Mouse (Mus musculus): ENCODE measurements around the gene Gpr155. TPM values are rescaled to one million over a fixed set of nuclear protein-coding genes. Genes with fewer than 3 reads are reported as not detected.

The Gpr155 gene
- polyA plus RNA-seq, 1 experiment from 2014 or later: 6.2 TPM

- no peaks in the 10 kb centered on the region for H3K36me3 ChIP-seq (ENCODE audit: control insufficient read depth, insufficient read depth)
- ATAC-seq (replicated peaks; ENCODE audit: extremely low read depth, insufficient read depth, low FRiP score): no peak
- no peak overlapping the region for H3K4me2 ChIP-seq (ENCODE audit: low read depth, low read length)
- no peaks in the 10 kb centered on the region for H3K4me1 ChIP-seq (ENCODE audit: control insufficient read depth, insufficient read depth, low read length)
- H3K4me3 ChIP-seq (ENCODE audit: low read length): no peak overlapping the region
- H3K27me3 ChIP-seq (ENCODE audit: control insufficient read depth, insufficient read depth, low read length): no peaks in the 10 kb centered on the region
- H3K9ac ChIP-seq (ENCODE audit: low read length): no peak overlapping the region
- H3K9me3 ChIP-seq (replicated peaks; ENCODE audit: control insufficient read depth, low read length): no peaks in the 10 kb centered on the region
- WGBS: 89% methylated on average over 5 of the region's 5 CpGs
- H3K27ac ChIP-seq (ENCODE audit: low read length): no peak overlapping the region
Observed at GRCm38 (mm10) chr2:73378326-73378725, 8.0 kb downstream of the Gpr155 start.

GRCm38 (mm10) chr2:73371530-73372335 lies 14.6 kb downstream of the Gpr155 start:
- peak; percentile 67 for ATAC-seq (replicated peaks; ENCODE audit: extremely low read depth, insufficient read depth, low FRiP score)
- H3K27ac ChIP-seq (ENCODE audit: low read length): peak overlapping the region; percentile 70
- H3K4me3 ChIP-seq (ENCODE audit: low read length): no peak overlapping the region
- WGBS: 55% methylated on average over 9 of the region's 9 CpGs
- no peaks in the 10 kb centered on the region for H3K27me3 ChIP-seq (ENCODE audit: control insufficient read depth, insufficient read depth, low read length)
- H3K4me1 ChIP-seq (ENCODE audit: control insufficient read depth, insufficient read depth, low read length): peaks cover 4% of the 10 kb centered on the region
- peak overlapping the region; percentile 36; the same call in 1 of the 2 replicates for H3K4me2 ChIP-seq (ENCODE audit: low read depth, low read length)
- H3K9me3 ChIP-seq (replicated peaks; ENCODE audit: control insufficient read depth, low read length): no peaks in the 10 kb centered on the region
- H3K36me3 ChIP-seq (ENCODE audit: control insufficient read depth, insufficient read depth): no peaks in the 10 kb centered on the region
- peak overlapping the region; percentile 41; the same call in 1 of the 2 replicates for H3K9ac ChIP-seq (ENCODE audit: low read length)

GRCm38 (mm10) chr2:73363448-73363847 lies 22.9 kb downstream of the Gpr155 start:
- Histone ChIP-seq H3K9me3 (replicated peaks; ENCODE audit: control insufficient read depth, low read length) (no peaks in the 10 kb centered on the region), H3K27me3 (ENCODE audit: control insufficient read depth, insufficient read depth, low read length) (no peaks in the 10 kb centered on the region), H3K27ac (ENCODE audit: low read length) (no peak overlapping the region), H3K4me3 (ENCODE audit: low read length) (no peak overlapping the region), H3K36me3 (ENCODE audit: control insufficient read depth, insufficient read depth) (peaks cover 2% of the 10 kb centered on the region; the same call in 1 of the 2 replicates), H3K4me2 (ENCODE audit: low read depth, low read length) (no peak overlapping the region), H3K9ac (ENCODE audit: low read length) (no peak overlapping the region), H3K4me1 (ENCODE audit: control insufficient read depth, insufficient read depth, low read length) (no peaks in the 10 kb centered on the region)
- no peak for ATAC-seq (replicated peaks; ENCODE audit: extremely low read depth, insufficient read depth, low FRiP score)
- 72% methylated on average over 5 of the region's 5 CpGs for WGBS

GRCm38 (mm10) chr2:73360536-73360935 lies 25.8 kb downstream of the Gpr155 start:
- WGBS: 74% methylated on average over 2 of the region's 2 CpGs
- H3K36me3 ChIP-seq (ENCODE audit: control insufficient read depth, insufficient read depth): peaks cover 2% of the 10 kb centered on the region; the same call in 1 of the 2 replicates

GRCm38 (mm10) chr2:73359941-73360340 lies 26.4 kb downstream of the Gpr155 start:
- peaks cover 2% of the 10 kb centered on the region; the same call in 1 of the 2 replicates for H3K36me3 ChIP-seq (ENCODE audit: control insufficient read depth, insufficient read depth)
- WGBS: 87% methylated on average over 5 of the region's 5 CpGs

More at GRCm38 (mm10) chr2:73360536-73360935, 25.8 kb downstream of the Gpr155 start:
- no peaks in the 10 kb centered on the region for H3K9me3 ChIP-seq (replicated peaks; ENCODE audit: control insufficient read depth, low read length)
- H3K4me1 ChIP-seq (ENCODE audit: control insufficient read depth, insufficient read depth, low read length): no peaks in the 10 kb centered on the region
- H3K4me2 ChIP-seq (ENCODE audit: low read depth, low read length): no peak overlapping the region
- no peak overlapping the region for H3K4me3 ChIP-seq (ENCODE audit: low read length)
- no peaks in the 10 kb centered on the region for H3K27me3 ChIP-seq (ENCODE audit: control insufficient read depth, insufficient read depth, low read length)
- no peak overlapping the region for H3K9ac ChIP-seq (ENCODE audit: low read length)
- H3K27ac ChIP-seq (ENCODE audit: low read length): no peak overlapping the region
- ATAC-seq (replicated peaks; ENCODE audit: extremely low read depth, insufficient read depth, low FRiP score): no peak

GRCm38 (mm10) chr2:73357004-73357403 lies 29.4 kb downstream of the Gpr155 start:
- H3K27me3 ChIP-seq (ENCODE audit: control insufficient read depth, insufficient read depth, low read length): no peaks in the 10 kb centered on the region
- no peak for ATAC-seq (replicated peaks; ENCODE audit: extremely low read depth, insufficient read depth, low FRiP score)
- H3K4me2 ChIP-seq (ENCODE audit: low read depth, low read length): peak overlapping the region; percentile 10
- no peaks in the 10 kb centered on the region for H3K9me3 ChIP-seq (replicated peaks; ENCODE audit: control insufficient read depth, low read length)
- 69% methylated on average over 18 of the region's 18 CpGs for WGBS
- peaks cover 3% of the 10 kb centered on the region for H3K4me1 ChIP-seq (ENCODE audit: control insufficient read depth, insufficient read depth, low read length)
- no peak overlapping the region for H3K27ac ChIP-seq (ENCODE audit: low read length)
- H3K9ac ChIP-seq (ENCODE audit: low read length): no peak overlapping the region
- H3K4me3 ChIP-seq (ENCODE audit: low read length): no peak overlapping the region
- H3K36me3 ChIP-seq (ENCODE audit: control insufficient read depth, insufficient read depth): peaks cover 2% of the 10 kb centered on the region; the same call in 1 of the 2 replicates

More at GRCm38 (mm10) chr2:73359941-73360340, 26.4 kb downstream of the Gpr155 start:
- H3K27me3 ChIP-seq (ENCODE audit: control insufficient read depth, insufficient read depth, low read length): no peaks in the 10 kb centered on the region
- no peak for ATAC-seq (replicated peaks; ENCODE audit: extremely low read depth, insufficient read depth, low FRiP score)
- no peak overlapping the region for H3K9ac ChIP-seq (ENCODE audit: low read length)
- H3K4me1 ChIP-seq (ENCODE audit: control insufficient read depth, insufficient read depth, low read length): no peaks in the 10 kb centered on the region
- no peaks in the 10 kb centered on the region for H3K9me3 ChIP-seq (replicated peaks; ENCODE audit: control insufficient read depth, low read length)
- no peak overlapping the region for H3K4me2 ChIP-seq (ENCODE audit: low read depth, low read length)
- no peak overlapping the region for H3K4me3 ChIP-seq (ENCODE audit: low read length)
- H3K27ac ChIP-seq (ENCODE audit: low read length): no peak overlapping the region

GRCm38 (mm10) chr2:73351927-73352374 lies 34.4 kb downstream of the Gpr155 start:
- Histone ChIP-seq H3K27me3 (ENCODE audit: control insufficient read depth, insufficient read depth, low read length) (no peaks in the 10 kb centered on the region), H3K27ac (ENCODE audit: low read length) (peak overlapping the region; percentile 55), H3K9me3 (replicated peaks; ENCODE audit: control insufficient read depth, low read length) (no peaks in the 10 kb centered on the region), H3K4me2 (ENCODE audit: low read depth, low read length) (peak overlapping the region; percentile 54), H3K9ac (ENCODE audit: low read length) (peak overlapping the region; percentile 29; the same call in 1 of the 2 replicates), H3K36me3 (ENCODE audit: control insufficient read depth, insufficient read depth) (no peaks in the 10 kb centered on the region), H3K4me3 (ENCODE audit: low read length) (peak overlapping the region; percentile 22), H3K4me1 (ENCODE audit: control insufficient read depth, insufficient read depth, low read length) (peaks cover 6% of the 10 kb centered on the region)
- WGBS: 22% methylated on average over 7 of the region's 7 CpGs
- ATAC-seq (replicated peaks; ENCODE audit: extremely low read depth, insufficient read depth, low FRiP score): no peak

GRCm38 (mm10) chr2:73351496-73351895 lies 34.9 kb downstream of the Gpr155 start:
- H3K9ac ChIP-seq (ENCODE audit: low read length): peak overlapping the region; percentile 29; the same call in 1 of the 2 replicates
- 37% methylated on average over 5 of the region's 5 CpGs for WGBS
- peaks cover 6% of the 10 kb centered on the region for H3K4me1 ChIP-seq (ENCODE audit: control insufficient read depth, insufficient read depth, low read length)
- peak overlapping the region; percentile 55; the same call in 1 of the 2 replicates for H3K27ac ChIP-seq (ENCODE audit: low read length)
- no peaks in the 10 kb centered on the region for H3K9me3 ChIP-seq (replicated peaks; ENCODE audit: control insufficient read depth, low read length)
- H3K4me3 ChIP-seq (ENCODE audit: low read length): peak overlapping the region; percentile 22
- no peak for ATAC-seq (replicated peaks; ENCODE audit: extremely low read depth, insufficient read depth, low FRiP score)
- no peaks in the 10 kb centered on the region for H3K27me3 ChIP-seq (ENCODE audit: control insufficient read depth, insufficient read depth, low read length)
- H3K36me3 ChIP-seq (ENCODE audit: control insufficient read depth, insufficient read depth): no peaks in the 10 kb centered on the region
- peak overlapping the region; percentile 54 for H3K4me2 ChIP-seq (ENCODE audit: low read depth, low read length)

GRCm38 (mm10) chr2:73348221-73348620 lies 38.2 kb downstream of the Gpr155 start:
- no peak for ATAC-seq (replicated peaks; ENCODE audit: extremely low read depth, insufficient read depth, low FRiP score)
- H3K4me1 ChIP-seq (ENCODE audit: control insufficient read depth, insufficient read depth, low read length): peaks cover 6% of the 10 kb centered on the region
- H3K4me2 ChIP-seq (ENCODE audit: low read depth, low read length): no peak overlapping the region
- H3K36me3 ChIP-seq (ENCODE audit: control insufficient read depth, insufficient read depth): no peaks in the 10 kb centered on the region
- 85% methylated on average over 6 of the region's 6 CpGs for WGBS
- no peaks in the 10 kb centered on the region for H3K9me3 ChIP-seq (replicated peaks; ENCODE audit: control insufficient read depth, low read length)
- H3K4me3 ChIP-seq (ENCODE audit: low read length): no peak overlapping the region
- H3K27ac ChIP-seq (ENCODE audit: low read length): no peak overlapping the region
- no peaks in the 10 kb centered on the region for H3K27me3 ChIP-seq (ENCODE audit: control insufficient read depth, insufficient read depth, low read length)
- H3K9ac ChIP-seq (ENCODE audit: low read length): no peak overlapping the region

Measured in heart, embryonic 16.5 days (tissue).